Mouse (Mus musculus) adipocyte (in vitro differentiated cells): ENCODE measurements around the gene Ptpn13.

Experiments
- DNase-seq: peaks from one replicate; pipeline ENCODE4 v3.0.0-alpha.2; 2016; ENCODE audit warnings: low spot score

Ptpn13 gene

GRCm38 (mm10) chr5:103424678-103425319 is at the start of gene Ptpn13:
Ptpn13 (plus strand) TSS chr5:103425192.
- peak; percentile 34 for DNase-seq

GRCm38 (mm10) chr5:103375226-103375625 is 49.8 kb upstream of the Ptpn13 start:
- DNase-seq, result no peak

GRCm38 (mm10) chr5:103376354-103377295 is 48.4 kb upstream of the Ptpn13 start:
- DNase-seq, result no peak

- no peak for DNase-seq
Observed at GRCm38 (mm10) chr5:103377493-103378130, 47.4 kb upstream of the Ptpn13 start.

- no peak for DNase-seq
Observed at GRCm38 (mm10) chr5:103380785-103381527, 44.0 kb upstream of the Ptpn13 start.

GRCm38 (mm10) chr5:103382951-103383350 is 42.0 kb upstream of the Ptpn13 start:
- DNase-seq, result no peak

- DNase-seq, result no peak
Observed at GRCm38 (mm10) chr5:103384021-103384420, 41.0 kb upstream of the Ptpn13 start.

- no peak for DNase-seq
Observed at GRCm38 (mm10) chr5:103387540-103388026, 37.4 kb upstream of the Ptpn13 start.

- no peak for DNase-seq
Observed at GRCm38 (mm10) chr5:103389415-103389814, 35.6 kb upstream of the Ptpn13 start.

- no peak for DNase-seq
Observed at GRCm38 (mm10) chr5:103393220-103393619, 31.8 kb upstream of the Ptpn13 start.

- DNase-seq, result no peak
Observed at GRCm38 (mm10) chr5:103393752-103394151, 31.2 kb upstream of the Ptpn13 start.

GRCm38 (mm10) chr5:103395683-103396082 is 29.3 kb upstream of the Ptpn13 start:
- no peak for DNase-seq

- DNase-seq, result no peak
Observed at GRCm38 (mm10) chr5:103397429-103397828, 27.6 kb upstream of the Ptpn13 start.

- DNase-seq, result no peak
Observed at GRCm38 (mm10) chr5:103404213-103404968, 20.6 kb upstream of the Ptpn13 start.

GRCm38 (mm10) chr5:103405921-103406320 is 19.1 kb upstream of the Ptpn13 start:
- DNase-seq, result no peak

GRCm38 (mm10) chr5:103412020-103412747 is 12.8 kb upstream of the Ptpn13 start:
- DNase-seq, result no peak

GRCm38 (mm10) chr5:103414542-103414941 is 10.4 kb upstream of the Ptpn13 start:
- DNase-seq, result no peak

GRCm38 (mm10) chr5:103418009-103418408 is 7.0 kb upstream of the Ptpn13 start:
- no peak for DNase-seq

GRCm38 (mm10) chr5:103418886-103419285 is 6.1 kb upstream of the Ptpn13 start:
- DNase-seq, result no peak

- no peak for DNase-seq
Observed at GRCm38 (mm10) chr5:103420568-103420967, 4.4 kb upstream of the Ptpn13 start.
